Mouse (Mus musculus) liver, adult 2 months (tissue): ENCODE data around the gene 1700123K08Rik. TPM values are rescaled to one million over a fixed set of nuclear protein-coding genes. Genes with fewer than 3 reads are reported as not detected.
"Not testable (repeated sequence)": the region's sequence is repeated elsewhere in the genome, so short reads cannot be mapped to it uniquely, and the experiment has no call there.

Experiments
- DNase-seq: peaks from one replicate; pipeline ENCODE4 v3.0.0-alpha.2; 2011; ENCODE audit warnings: low read depth, low spot score; ENCODE audit errors: extremely low read depth
- H3K27ac ChIP-seq: fragments of 200-500 bp; replicated peaks from 2 replicates; pipeline ENCODE4 v1.5.1; 2012; ENCODE audit warnings: low read depth, mild to moderate bottlenecking, control low read depth, inconsistent platforms, low read length; ENCODE audit not compliant: insufficient read depth
- H3K27me3 ChIP-seq: fragments of 200-500 bp; 2 replicates; pipeline ENCODE4 v1.6.1; 2012; ENCODE audit warnings: mild to moderate bottlenecking, moderate library complexity, low read length, inconsistent platforms; ENCODE audit not compliant: control insufficient read depth, insufficient read depth
- H3K36me3 ChIP-seq: fragments of 200-500 bp; 2 replicates; pipeline ENCODE4 v1.6.1; 2012; ENCODE audit warnings: low read length, inconsistent platforms; ENCODE audit not compliant: control insufficient read depth, insufficient read depth
- H3K4me1 ChIP-seq: fragments of 200-500 bp; 2 replicates; pipeline ENCODE4 v1.6.1; 2011; ENCODE audit warnings: low read length; ENCODE audit not compliant: control insufficient read depth, insufficient read depth
- H3K4me3 ChIP-seq: fragments of 200-500 bp; 2 replicates; pipeline ENCODE4 v1.5.1; 2011; ENCODE audit warnings: low read depth, mild to moderate bottlenecking, control low read depth, low read length, moderate library complexity; ENCODE audit not compliant: insufficient read depth
- H3K79me2 ChIP-seq: fragments of 200-500 bp; 2 replicates; pipeline ENCODE4 v1.6.1; 2012; ENCODE audit warnings: inconsistent platforms, mild to moderate bottlenecking, low read length, moderate library complexity; ENCODE audit not compliant: control insufficient read depth, insufficient read depth
- H3K9ac ChIP-seq: fragments of 200-500 bp; 2 replicates; pipeline ENCODE4 v1.6.1; 2012; ENCODE audit warnings: low read depth, mild to moderate bottlenecking, control low read depth, inconsistent platforms, low read length
- CTCF ChIP-seq: fragments of 200-500 bp; IDR thresholded peaks from 2 replicates; pipeline ENCODE4 v1.5.1; 2011; ENCODE audit warnings: low read depth, low read length, control low read depth
- POLR2A ChIP-seq: fragments of 200-500 bp; IDR thresholded peaks from 2 replicates; pipeline ENCODE4 v1.6.1; 2011; ENCODE audit warnings: low read length, control low read depth; ENCODE audit not compliant: insufficient read depth; ENCODE audit errors: extremely low read depth
- WGBS: fragments of 180-500 bp; shearing (Covaris S2); methylation state at CpG from one replicate; pipeline ENCODE4 v1.1.7; 2018; 5-methylcytosine and 5-hydroxymethylcytosine counted together
- polyA plus RNA-seq: library from polyadenylated mRNA; depleted of rRNA; stranded (reverse); fragments of >200 nt; gene quantifications from 2 replicates; pipeline ENCODE4 v1.2.3, GENCODE M21; 2012; rRNA removed
- total RNA-seq: library from RNA; depleted of rRNA; stranded (reverse); fragments of >200 nt; gene quantifications from 2 replicates; pipeline ENCODE4 v1.2.3, GENCODE M21; 2014; rRNA removed

The 1700123K08Rik gene
- total RNA-seq, result not detected in 2 replicates
- polyA plus RNA-seq, result not detected in 2 replicates

- not testable (repeated sequence) for H3K36me3 ChIP-seq, H3K9ac ChIP-seq, H3K27me3 ChIP-seq, DNase-seq, H3K79me2 ChIP-seq, H3K4me3 ChIP-seq, H3K4me1 ChIP-seq, H3K27ac ChIP-seq
- 77% methylated on average over 2 of the region's 2 CpGs for WGBS
These were observed at the start of gene 1700123K08Rik for GRCm38 (mm10) chr5:138564612-138565011. Gene 1700123K08Rik (minus strand): TSS chr5:138564712.

- 87% methylated on average over 6 of the region's 6 CpGs for WGBS
- H3K79me2 ChIP-seq, result no peaks in the 10 kb centered on the region
- no peak overlapping the region for H3K4me3 ChIP-seq
- H3K4me1 ChIP-seq, result no peaks in the 10 kb centered on the region
- no peak overlapping the region for H3K9ac ChIP-seq
- H3K27me3 ChIP-seq, result no peaks in the 10 kb centered on the region
- H3K27ac ChIP-seq, result no peak overlapping the region
- H3K36me3 ChIP-seq, result no peaks in the 10 kb centered on the region
- TF ChIP-seq CTCF (no peak), POLR2A (no peak)
- DNase-seq, result peak; percentile 12
These were observed 22.9 kb upstream of the 1700123K08Rik start for GRCm38 (mm10) chr5:138587396-138587795.

GRCm38 (mm10) chr5:138571623-138572022, 7.1 kb upstream of the 1700123K08Rik start:
- no peak overlapping the region for H3K27ac ChIP-seq
- H3K4me3 ChIP-seq, result no peak overlapping the region
- DNase-seq, result no peak
- H3K79me2 ChIP-seq, result no peaks in the 10 kb centered on the region
- no peaks in the 10 kb centered on the region for H3K27me3 ChIP-seq
- WGBS, result 69% methylated on average over 4 of the region's 4 CpGs
- no peaks in the 10 kb centered on the region for H3K4me1 ChIP-seq
- peak; percentile 38; the same call in 1 of the 2 replicates for TF ChIP-seq CTCF
- no peak for TF ChIP-seq POLR2A
- no peaks in the 10 kb centered on the region for H3K36me3 ChIP-seq
- H3K9ac ChIP-seq, result no peak overlapping the region

GRCm38 (mm10) chr5:138552718-138553117, 11.8 kb downstream of the 1700123K08Rik start:
- no peaks in the 10 kb centered on the region for H3K36me3 ChIP-seq
- no peak for DNase-seq
- TF ChIP-seq CTCF (peak; percentile 4; the same call in 1 of the 2 replicates), POLR2A (no peak)
- H3K79me2 ChIP-seq, result no peaks in the 10 kb centered on the region
- H3K9ac ChIP-seq, result no peak overlapping the region
- 55% methylated on average over 1 of the region's 1 CpGs for WGBS
- no peak overlapping the region for H3K4me3 ChIP-seq
- no peak overlapping the region for H3K27ac ChIP-seq
- no peaks in the 10 kb centered on the region for H3K4me1 ChIP-seq
- H3K27me3 ChIP-seq, result no peaks in the 10 kb centered on the region

- H3K36me3 ChIP-seq, result no peaks in the 10 kb centered on the region
- TF ChIP-seq POLR2A (no peak), CTCF (no peak)
- H3K4me3 ChIP-seq, result no peak overlapping the region
- no peak overlapping the region for H3K9ac ChIP-seq
- no peak for DNase-seq
- no peaks in the 10 kb centered on the region for H3K27me3 ChIP-seq
- H3K27ac ChIP-seq, result no peak overlapping the region
- WGBS, result 95% methylated on average over 1 of the region's 1 CpGs
- H3K79me2 ChIP-seq, result no peaks in the 10 kb centered on the region
- no peaks in the 10 kb centered on the region for H3K4me1 ChIP-seq
These were observed 32.0 kb downstream of the 1700123K08Rik start for GRCm38 (mm10) chr5:138532491-138532890.

Other genes with a start within 250 kb of the 1700123K08Rik start
- gene Pvrig, start 222.8 kb downstream of the 1700123K08Rik start, total RNA-seq, result 0.92 and 0.94 TPM in 2 replicates
- gene Pvrig, start 222.8 kb downstream of the 1700123K08Rik start, polyA plus RNA-seq, result 0.25 and 0.50 TPM in 2 replicates
- gene Zfp157, start 123.2 kb downstream of the 1700123K08Rik start, total RNA-seq, result 5.6 and 5.8 TPM in 2 replicates
- 1.4 and 1.5 TPM in 2 replicates for gene Zfp157, start 123.2 kb downstream of the 1700123K08Rik start, polyA plus RNA-seq
- gene Zfp68, start 55.0 kb upstream of the 1700123K08Rik start, total RNA-seq, result 14.5 and 15.3 TPM in 2 replicates
- 3.3 TPM in 2 replicates for gene Zfp68, start 55.0 kb upstream of the 1700123K08Rik start, polyA plus RNA-seq
- gene A430033K04Rik, start 58.1 kb upstream of the 1700123K08Rik start, total RNA-seq, result 6.3 and 7.2 TPM in 2 replicates
- 0.99 and 1.4 TPM in 2 replicates for gene A430033K04Rik, start 58.1 kb upstream of the 1700123K08Rik start, polyA plus RNA-seq
- gene Fam20c, start 189.8 kb upstream of the 1700123K08Rik start, total RNA-seq, result 18.2 and 28.1 TPM in 2 replicates
- 49.9 and 50.7 TPM in 2 replicates for gene Fam20c, start 189.8 kb upstream of the 1700123K08Rik start, polyA plus RNA-seq